Mouse (Mus musculus) hindbrain, embryonic 13.5 days (tissue): ENCODE measurements around the gene Agtr1a. TPM values are rescaled to one million over a fixed set of nuclear protein-coding genes. Genes with fewer than 3 reads are reported as not detected.

ENCODE experiments used
- ATAC-seq: fragments of 200-750 bp; cut with Nextera tagmentation; 2 replicates; pipeline ENCODE4 v1.8.0; 2017; ENCODE audit warnings: moderate TSS enrichment; ENCODE audit not compliant: low FRiP score
- H3K27ac ChIP-seq: fragments of 300-500 bp; sonication (generic); 2 replicates; pipeline ENCODE4 v1.5.1; 2015; ENCODE audit warnings: inconsistent platforms, mild to moderate bottlenecking, moderate library complexity
- H3K27me3 ChIP-seq: fragments of 300-500 bp; sonication (generic); 2 replicates; pipeline ENCODE4 v1.6.1; 2015; ENCODE audit warnings: mild to moderate bottlenecking, inconsistent platforms
- H3K36me3 ChIP-seq: fragments of 300-500 bp; sonication (generic); 2 replicates; pipeline ENCODE4 v1.6.1; 2015; ENCODE audit warnings: mild to moderate bottlenecking, inconsistent platforms
- H3K4me1 ChIP-seq: fragments of 300-500 bp; sonication (generic); replicated peaks from 2 replicates; pipeline ENCODE4 v1.6.1; 2015; ENCODE audit warnings: inconsistent platforms
- H3K4me2 ChIP-seq: fragments of 300-500 bp; sonication (generic); 2 replicates; pipeline ENCODE4 v1.6.1; 2015; ENCODE audit warnings: inconsistent platforms, mild to moderate bottlenecking, moderate library complexity
- H3K4me3 ChIP-seq: fragments of 300-500 bp; sonication (generic); 2 replicates; pipeline ENCODE4 v1.5.1; 2015; ENCODE audit warnings: mild to moderate bottlenecking, inconsistent platforms
- H3K9ac ChIP-seq: fragments of 300-500 bp; sonication (generic); 2 replicates; pipeline ENCODE4 v1.6.1; 2015; ENCODE audit warnings: mild to moderate bottlenecking, inconsistent platforms
- H3K9me3 ChIP-seq: fragments of 300-500 bp; sonication (generic); 2 replicates; pipeline ENCODE4 v1.6.1; 2016; ENCODE audit warnings: inconsistent platforms
- WGBS: fragments of 180-500 bp; shearing (Covaris S2); methylation state at CpG from one replicate; pipeline ENCODE4 v1.1.7; 2015; 5-methylcytosine and 5-hydroxymethylcytosine counted together
- polyA plus RNA-seq: library from polyadenylated mRNA; unstranded; fragments of >200 nt; fragmentation: Nextera tagmentation; extraction: Ambion mirVana; gene quantifications from 2 replicates; pipeline ENCODE4 v1.2.1, GENCODE M21; 2015

Gene Agtr1a
- polyA plus RNA-seq, 1 experiment from 2014 or later, result 0.40 TPM

DNA sequence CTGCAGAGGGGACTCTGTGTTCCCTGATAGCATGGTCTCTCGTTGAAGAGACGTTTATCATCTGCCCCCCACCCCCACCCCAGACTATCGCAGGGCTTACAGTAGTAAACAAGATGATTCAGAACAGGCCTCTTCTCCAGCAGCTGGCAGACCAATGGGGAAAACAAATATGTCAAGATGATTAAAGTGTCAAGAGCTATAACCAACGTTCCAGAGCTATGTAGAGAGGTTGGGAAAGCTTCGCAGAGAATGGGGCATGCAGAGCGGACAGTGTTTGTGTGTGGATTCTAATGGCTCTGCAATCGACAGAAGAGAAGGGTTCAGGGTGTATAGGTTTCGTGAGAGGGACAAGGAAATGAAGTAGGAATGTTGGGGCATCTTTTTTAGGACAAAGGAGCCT lies 31.9 kb downstream of the Agtr1a start:
- Histone ChIP-seq H3K36me3 (no peaks in the 10 kb centered on the region), H3K4me3 (no peak overlapping the region), H3K9me3 (no peaks in the 10 kb centered on the region), H3K27ac (no peak overlapping the region), H3K9ac (no peak overlapping the region), H3K4me1 (no peaks in the 10 kb centered on the region), H3K27me3 (no peaks in the 10 kb centered on the region), H3K4me2 (no peak overlapping the region)
- no peak for ATAC-seq
- 52% methylated on average over 8 of the region's 8 CpGs for WGBS

DNA sequence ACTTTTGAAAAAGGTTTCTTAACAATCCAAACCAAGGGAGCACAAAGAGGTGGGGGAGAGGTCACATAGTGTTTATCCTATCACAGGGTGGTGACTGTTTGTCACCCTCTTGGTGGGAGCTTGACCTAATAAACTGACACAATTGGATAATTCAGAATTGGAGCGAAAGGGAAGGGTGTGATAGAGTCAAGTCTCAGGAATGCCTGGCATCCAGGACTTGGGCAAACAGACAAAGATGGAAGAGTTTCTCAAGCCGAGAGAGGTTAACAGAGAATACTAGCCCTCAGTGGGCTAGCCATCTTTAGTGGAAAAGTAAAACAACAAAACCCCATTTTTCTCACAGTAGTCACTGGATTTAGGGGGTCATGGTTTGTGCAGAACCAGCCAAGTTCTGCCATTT lies 32.5 kb downstream of the Agtr1a start:
- ATAC-seq, result no peak
- no peak overlapping the region for H3K4me3 ChIP-seq
- H3K27me3 ChIP-seq, result no peaks in the 10 kb centered on the region
- H3K4me1 ChIP-seq, result no peaks in the 10 kb centered on the region
- 31% methylated on average over 2 of the region's 2 CpGs for WGBS
- H3K9me3 ChIP-seq, result no peaks in the 10 kb centered on the region
- H3K27ac ChIP-seq, result no peak overlapping the region
- no peaks in the 10 kb centered on the region for H3K36me3 ChIP-seq
- no peak overlapping the region for H3K9ac ChIP-seq
- H3K4me2 ChIP-seq, result no peak overlapping the region

DNA sequence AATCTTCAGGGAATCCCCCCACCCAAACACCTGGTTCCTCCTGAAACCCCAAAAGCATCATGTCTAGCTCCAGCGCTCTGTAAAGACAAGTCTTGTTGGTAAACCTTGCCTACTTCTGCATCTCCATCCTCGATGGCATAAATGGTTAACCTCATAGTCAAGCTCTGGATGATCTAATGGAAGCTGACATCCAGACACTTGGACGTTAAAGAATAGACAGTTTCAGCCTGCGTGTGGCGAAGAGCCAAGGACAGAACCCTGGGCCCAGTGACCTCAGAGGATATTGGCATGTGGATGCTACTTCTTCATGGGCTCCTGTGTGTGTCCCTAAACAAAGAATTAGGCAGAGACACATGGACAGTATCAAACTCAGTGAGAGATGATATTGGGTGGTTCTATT lies 42.6 kb downstream of the Agtr1a start:
- WGBS, result 96% methylated on average over 5 of the region's 5 CpGs
- no peak for ATAC-seq

DNA sequence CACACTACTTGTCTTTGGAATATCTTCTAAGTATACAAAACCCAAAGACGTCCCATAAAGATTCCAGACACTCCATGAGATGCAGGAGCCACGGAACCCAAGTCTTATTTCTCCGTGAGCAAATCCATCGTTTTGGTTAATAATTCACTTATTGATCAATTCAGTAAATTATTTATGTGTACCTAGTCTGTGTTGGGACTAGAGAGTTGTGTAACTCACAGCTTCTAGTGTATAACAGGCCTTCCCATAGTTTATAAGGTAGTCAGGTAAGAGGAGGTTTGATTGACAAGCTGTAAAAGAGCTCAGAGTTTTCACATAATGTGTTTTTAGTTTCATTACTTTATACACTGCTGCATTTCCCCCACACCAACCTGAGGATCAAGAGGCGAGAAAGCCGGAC lies 48.9 kb downstream of the Agtr1a start:
- no peak overlapping the region for H3K27ac ChIP-seq
- H3K4me2 ChIP-seq, result no peak overlapping the region
- no peaks in the 10 kb centered on the region for H3K27me3 ChIP-seq
- no peaks in the 10 kb centered on the region for H3K4me1 ChIP-seq
- H3K4me3 ChIP-seq, result no peak overlapping the region
- no peak for ATAC-seq
- H3K9ac ChIP-seq, result no peak overlapping the region
- 93% methylated on average over 6 of the region's 6 CpGs for WGBS
- H3K36me3 ChIP-seq, result no peaks in the 10 kb centered on the region
- H3K9me3 ChIP-seq, result no peaks in the 10 kb centered on the region; the same call in 1 of the 2 replicates

More for the DNA sequence above, 42.6 kb downstream of the Agtr1a start:
- no peak overlapping the region for H3K27ac ChIP-seq
- H3K4me3 ChIP-seq, result no peak overlapping the region
- no peak overlapping the region for H3K4me2 ChIP-seq
- no peaks in the 10 kb centered on the region for H3K4me1 ChIP-seq
- H3K36me3 ChIP-seq, result no peaks in the 10 kb centered on the region
- no peak overlapping the region for H3K9ac ChIP-seq
- no peaks in the 10 kb centered on the region; the same call in 1 of the 2 replicates for H3K9me3 ChIP-seq
- H3K27me3 ChIP-seq, result no peaks in the 10 kb centered on the region

DNA sequence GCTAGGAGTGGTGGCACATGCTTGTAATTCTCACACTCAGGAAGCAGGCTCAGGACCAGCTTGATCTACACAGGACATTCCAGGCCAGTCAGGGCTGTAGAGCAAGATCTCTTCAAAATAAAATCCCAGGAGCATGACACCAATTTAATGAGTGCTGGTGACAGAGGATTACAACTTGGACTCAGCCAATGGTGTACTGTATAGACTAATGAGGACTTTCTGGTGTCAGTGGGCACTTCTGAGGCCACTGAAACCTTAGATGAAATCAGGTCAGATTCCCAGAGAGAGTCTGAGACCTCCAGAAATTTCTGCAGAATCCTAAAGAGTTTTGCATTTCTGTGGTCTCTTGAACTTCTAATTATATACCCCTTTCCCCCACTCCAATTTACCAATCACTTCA lies 57.9 kb downstream of the Agtr1a start:
- Histone ChIP-seq H3K9me3 (no peaks in the 10 kb centered on the region), H3K4me3 (no peak overlapping the region), H3K4me1 (no peaks in the 10 kb centered on the region), H3K27ac (no peak overlapping the region), H3K4me2 (no peak overlapping the region), H3K9ac (no peak overlapping the region), H3K36me3 (no peaks in the 10 kb centered on the region), H3K27me3 (no peaks in the 10 kb centered on the region)
- ATAC-seq, result no peak

DNA sequence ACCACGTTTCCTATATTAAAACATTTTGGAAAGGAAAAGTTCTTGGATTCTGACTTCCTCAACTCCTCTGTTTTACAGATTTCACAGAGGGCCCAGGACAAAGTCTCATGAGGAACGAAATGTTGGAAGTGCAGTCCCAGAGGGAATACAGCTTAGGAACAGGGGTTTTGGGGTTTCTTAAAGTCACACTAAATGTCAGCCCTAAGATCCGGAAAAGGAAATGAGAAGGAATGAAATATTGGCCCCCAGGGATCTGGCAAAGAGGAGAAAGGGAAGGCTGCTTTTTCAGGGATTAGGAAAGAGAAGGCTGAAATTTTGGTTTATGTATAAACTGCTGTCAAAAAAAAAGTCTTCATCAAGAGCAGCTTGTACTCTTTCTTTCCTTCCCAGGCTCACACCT lies 60.2 kb downstream of the Agtr1a start:
- no peak overlapping the region for H3K27ac ChIP-seq
- no peaks in the 10 kb centered on the region for H3K27me3 ChIP-seq
- no peak overlapping the region for H3K4me2 ChIP-seq
- no peak overlapping the region for H3K9ac ChIP-seq
- H3K4me1 ChIP-seq, result no peaks in the 10 kb centered on the region
- no peaks in the 10 kb centered on the region for H3K36me3 ChIP-seq
- 83% methylated on average over 3 of the region's 3 CpGs for WGBS
- no peak for ATAC-seq
- no peaks in the 10 kb centered on the region for H3K9me3 ChIP-seq
- no peak overlapping the region for H3K4me3 ChIP-seq

DNA sequence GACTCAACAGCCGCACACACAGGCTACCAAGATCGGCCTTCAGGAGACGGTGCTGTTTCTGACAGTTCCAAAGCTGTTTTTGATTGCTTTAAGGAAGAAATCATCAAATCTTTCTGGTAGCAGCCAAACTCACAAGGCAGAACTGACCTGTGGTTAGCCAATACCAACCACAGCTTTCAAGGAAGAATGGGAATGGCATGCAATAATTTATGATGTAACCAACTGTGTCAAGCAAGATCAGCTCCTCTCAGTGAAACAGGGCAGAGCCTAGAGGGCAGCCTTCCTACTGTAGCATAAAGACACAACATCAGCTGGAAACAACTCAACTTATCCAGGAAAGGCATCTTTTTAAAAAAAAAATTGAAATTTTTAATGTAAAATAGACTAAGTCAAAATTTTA lies 62.6 kb downstream of the Agtr1a start:
- Histone ChIP-seq H3K4me1 (no peaks in the 10 kb centered on the region), H3K27ac (no peak overlapping the region), H3K36me3 (no peaks in the 10 kb centered on the region), H3K4me3 (no peak overlapping the region), H3K4me2 (no peak overlapping the region), H3K9me3 (no peaks in the 10 kb centered on the region), H3K27me3 (no peaks in the 10 kb centered on the region), H3K9ac (no peak overlapping the region)
- WGBS, result 95% methylated on average over 3 of the region's 3 CpGs
- no peak for ATAC-seq

DNA sequence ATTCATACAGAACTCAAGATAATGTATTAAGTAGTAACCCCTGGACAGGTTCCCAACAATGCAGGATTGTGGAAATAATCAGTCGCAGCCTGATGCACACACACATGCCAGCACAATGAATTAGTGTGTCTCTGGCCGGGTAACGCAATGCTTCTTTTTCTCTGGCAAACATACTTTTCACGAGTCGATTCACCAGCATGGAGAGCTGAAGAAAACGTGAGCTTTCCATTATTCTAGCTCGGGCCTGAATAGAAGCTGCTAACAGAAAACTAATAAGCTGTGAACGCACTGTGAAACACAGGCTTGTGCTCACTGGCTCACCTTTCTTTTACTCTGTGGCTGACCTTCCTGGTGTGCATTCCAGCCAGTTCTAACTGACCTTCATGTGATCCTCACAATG lies 64.4 kb downstream of the Agtr1a start:
- Histone ChIP-seq H3K36me3 (no peaks in the 10 kb centered on the region), H3K27me3 (no peaks in the 10 kb centered on the region), H3K9ac (no peak overlapping the region), H3K4me2 (no peak overlapping the region), H3K27ac (no peak overlapping the region), H3K4me1 (no peaks in the 10 kb centered on the region), H3K4me3 (no peak overlapping the region), H3K9me3 (no peaks in the 10 kb centered on the region)
- no peak for ATAC-seq
- WGBS, result 41% methylated on average over 8 of the region's 8 CpGs

DNA sequence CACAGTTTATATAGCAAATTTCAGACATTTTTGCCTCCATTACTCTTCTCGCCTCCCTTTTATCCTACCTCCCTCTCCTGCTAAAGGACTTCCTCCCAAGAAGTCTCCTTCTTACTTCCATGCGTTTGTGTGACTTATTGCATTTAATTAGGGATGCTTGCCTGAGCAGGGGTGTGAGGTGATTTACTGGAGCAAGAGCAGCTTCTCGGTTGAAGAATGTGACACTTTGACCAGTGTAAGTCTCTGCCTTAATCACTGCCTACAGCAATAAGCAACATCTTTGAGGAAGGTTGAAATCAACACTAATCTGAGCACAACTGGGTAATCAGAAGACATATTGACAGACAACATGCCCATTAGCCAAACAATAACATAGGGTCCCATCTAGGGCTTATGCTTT lies 67.6 kb downstream of the Agtr1a start:
- H3K27ac ChIP-seq, result no peak overlapping the region
- H3K4me2 ChIP-seq, result no peak overlapping the region
- H3K4me3 ChIP-seq, result no peak overlapping the region
- WGBS, result 70% methylated on average over 3 of the region's 3 CpGs
- no peaks in the 10 kb centered on the region for H3K36me3 ChIP-seq
- no peak overlapping the region for H3K9ac ChIP-seq
- H3K27me3 ChIP-seq, result no peaks in the 10 kb centered on the region
- H3K9me3 ChIP-seq, result no peaks in the 10 kb centered on the region
- no peaks in the 10 kb centered on the region for H3K4me1 ChIP-seq
- no peak for ATAC-seq

DNA sequence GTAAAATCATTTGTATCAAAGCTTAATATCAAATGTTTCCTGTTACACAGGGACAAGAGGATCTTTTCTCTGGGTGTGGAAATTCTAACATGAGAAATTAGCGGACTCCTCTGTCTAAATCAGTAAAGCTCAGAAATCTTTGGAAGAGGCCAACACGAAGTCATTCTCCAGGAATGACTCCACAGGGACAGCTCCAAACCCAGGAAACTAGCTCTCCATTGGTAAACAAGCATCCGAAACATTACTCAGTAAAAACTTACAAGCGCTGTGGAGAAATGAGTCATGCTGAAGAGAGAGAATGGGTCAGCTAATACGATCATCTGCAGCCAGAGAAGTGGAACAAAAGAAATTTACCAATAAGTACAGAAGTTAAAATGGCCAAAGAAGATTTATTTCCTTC lies 82.4 kb downstream of the Agtr1a start:
- no peak overlapping the region for H3K9ac ChIP-seq
- no peak overlapping the region for H3K4me3 ChIP-seq
- H3K27me3 ChIP-seq, result no peaks in the 10 kb centered on the region
- WGBS, result 82% methylated on average over 5 of the region's 5 CpGs
- H3K4me2 ChIP-seq, result no peak overlapping the region
- H3K27ac ChIP-seq, result no peak overlapping the region
- no peaks in the 10 kb centered on the region for H3K9me3 ChIP-seq
- H3K36me3 ChIP-seq, result no peaks in the 10 kb centered on the region
- H3K4me1 ChIP-seq, result no peaks in the 10 kb centered on the region
- ATAC-seq, result no peak

DNA sequence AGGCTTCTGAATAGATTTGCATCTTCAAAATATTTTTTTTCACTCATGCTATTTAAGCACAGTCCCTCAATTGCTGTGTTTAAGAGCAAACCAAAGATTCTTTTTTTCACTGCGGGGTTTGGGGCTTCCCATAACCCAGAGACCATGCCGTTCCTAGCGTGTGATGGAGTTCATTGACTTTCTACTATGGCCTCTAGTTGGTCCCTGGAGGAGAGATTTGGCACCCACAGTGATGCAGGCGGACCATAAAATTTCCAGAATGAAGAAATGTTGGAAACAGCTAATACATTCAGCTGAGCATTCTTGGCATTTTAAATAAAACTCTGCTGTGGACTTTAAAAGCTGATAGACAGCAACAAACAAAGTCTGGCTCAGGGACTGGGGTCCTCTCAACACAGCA lies 90.8 kb downstream of the Agtr1a start:
- Histone ChIP-seq H3K9ac (no peak overlapping the region), H3K4me1 (no peaks in the 10 kb centered on the region), H3K27ac (no peak overlapping the region), H3K9me3 (no peaks in the 10 kb centered on the region), H3K36me3 (no peaks in the 10 kb centered on the region), H3K27me3 (no peaks in the 10 kb centered on the region), H3K4me3 (no peak overlapping the region), H3K4me2 (no peak overlapping the region)
- 90% methylated on average over 4 of the region's 4 CpGs for WGBS
- ATAC-seq, result no peak

DNA sequence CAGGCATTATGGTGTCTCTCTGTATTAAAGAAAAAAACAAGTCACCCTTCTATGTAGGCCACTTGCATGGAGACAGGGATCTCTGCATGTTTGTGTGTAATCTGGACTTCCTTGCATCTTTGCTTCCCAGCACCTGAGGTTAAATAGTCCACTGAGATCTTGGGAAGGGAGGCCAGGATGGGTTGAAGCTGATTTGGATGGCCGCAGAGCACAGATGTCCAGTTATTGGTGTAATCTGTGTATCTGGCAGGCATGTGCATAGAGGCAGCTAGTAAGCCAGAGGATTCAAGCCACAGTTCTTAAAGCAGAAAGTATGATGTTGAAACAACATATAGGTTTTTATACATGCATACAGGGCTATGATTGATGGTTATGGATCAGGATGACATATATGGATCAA lies 91.2 kb downstream of the Agtr1a start:
- Histone ChIP-seq H3K4me1 (no peaks in the 10 kb centered on the region), H3K27me3 (no peaks in the 10 kb centered on the region), H3K36me3 (no peaks in the 10 kb centered on the region), H3K27ac (no peak overlapping the region), H3K9me3 (no peaks in the 10 kb centered on the region), H3K4me2 (no peak overlapping the region), H3K4me3 (no peak overlapping the region), H3K9ac (no peak overlapping the region)
- no peak for ATAC-seq
- 100% methylated on average over 1 of the region's 1 CpGs for WGBS
